Mouse (Mus musculus): ENCODE measurements around the gene Dus2.

Gene Dus2

GRCm38 (mm10) chr8:106044151-106044550, 53.0 kb downstream of the Dus2 start:
- no peak for DNase-seq (ENCODE audit: low read depth, low spot score)

- DNase-seq (ENCODE audit: low read depth, low spot score), result no peak
Observed at GRCm38 (mm10) chr8:106046872-106047559, 55.9 kb downstream of the Dus2 start.

- no peak for DNase-seq (ENCODE audit: low read depth, low spot score)
Observed at GRCm38 (mm10) chr8:106047854-106048630, 56.9 kb downstream of the Dus2 start.

- DNase-seq (ENCODE audit: low read depth, low spot score), result no peak
Observed at GRCm38 (mm10) chr8:106049840-106050239, 58.7 kb downstream of the Dus2 start.

GRCm38 (mm10) chr8:106051068-106051467, 59.9 kb downstream of the Dus2 start:
- no peak for DNase-seq (ENCODE audit: low read depth, low spot score)

- no peak for DNase-seq (ENCODE audit: low read depth, low spot score)
Observed at GRCm38 (mm10) chr8:106052510-106053089, 61.5 kb downstream of the Dus2 start.

GRCm38 (mm10) chr8:106054190-106054811, 63.2 kb downstream of the Dus2 start:
- no peak for DNase-seq (ENCODE audit: low read depth, low spot score)

- DNase-seq (ENCODE audit: low read depth, low spot score), result no peak
Observed at GRCm38 (mm10) chr8:106055038-106055437, 63.9 kb downstream of the Dus2 start.

GRCm38 (mm10) chr8:106056455-106056982, 65.4 kb downstream of the Dus2 start:
- DNase-seq (ENCODE audit: low read depth, low spot score), result no peak

- DNase-seq (ENCODE audit: low read depth, low spot score), result peak; percentile 96
Observed at GRCm38 (mm10) chr8:106058731-106059612, 67.8 kb downstream of the Dus2 start, which contains the start of gene Nfatc3. Gene Nfatc3, plus strand, starts transcription at chr8:106058840.

GRCm38 (mm10) chr8:106059613-106060371, 68.7 kb downstream of the Dus2 start:
- peak; percentile 44 for DNase-seq (ENCODE audit: low read depth, low spot score)

GRCm38 (mm10) chr8:106060521-106060920, 69.4 kb downstream of the Dus2 start:
- no peak for DNase-seq (ENCODE audit: low read depth, low spot score)

GRCm38 (mm10) chr8:106061686-106062085, 70.5 kb downstream of the Dus2 start:
- no peak for DNase-seq (ENCODE audit: low read depth, low spot score)

- no peak for DNase-seq (ENCODE audit: low read depth, low spot score)
Observed at GRCm38 (mm10) chr8:106063046-106063445, 71.9 kb downstream of the Dus2 start.

GRCm38 (mm10) chr8:106066721-106067120, 75.6 kb downstream of the Dus2 start:
- DNase-seq (ENCODE audit: low read depth, low spot score), result no peak

- DNase-seq (ENCODE audit: low read depth, low spot score), result no peak
Observed at GRCm38 (mm10) chr8:106069565-106069964, 78.4 kb downstream of the Dus2 start.

- DNase-seq (ENCODE audit: low read depth, low spot score), result no peak
Observed at GRCm38 (mm10) chr8:106072113-106072512, 81.0 kb downstream of the Dus2 start.

GRCm38 (mm10) chr8:106074236-106074635, 83.1 kb downstream of the Dus2 start:
- no peak for DNase-seq (ENCODE audit: low read depth, low spot score)

GRCm38 (mm10) chr8:106074659-106075058, 83.5 kb downstream of the Dus2 start:
- no peak for DNase-seq (ENCODE audit: low read depth, low spot score)
